Mouse (Mus musculus) MEL (cell line): ENCODE measurements around the gene Slc38a4. TPM values are rescaled to one million over a fixed set of nuclear protein-coding genes. Genes with fewer than 3 reads are reported as not detected.

Source experiments
- DNase-seq: peaks from one replicate; pipeline ENCODE4 v3.0.0; 2011; ENCODE audit warnings: low read depth, low spot score
- H3K27ac ChIP-seq: 2 replicates; pipeline ENCODE4 v1.5.1; 2012; ENCODE audit warnings: low read depth, mild to moderate bottlenecking, control low read depth, low read length, moderate library complexity; ENCODE audit not compliant: control insufficient read depth
- H3K27me3 ChIP-seq, 2 experiments: fragments of 150-350 bp in 1 of 2; sonication (generic) in 1 of 2; 2 replicates each; pipeline ENCODE4 v1.6.1; 2012; ENCODE audit warnings: low read length in 2 of 2, mild to moderate bottlenecking in 2 of 2, improper control_type of control experiment in 1 of 2, moderate library complexity in 1 of 2; ENCODE audit not compliant: insufficient read depth in 2 of 2, control insufficient read depth in 1 of 2
- H3K36me3 ChIP-seq, 2 experiments: 2 replicates each; pipeline ENCODE4 v1.6.1; 2012 to 2014; ENCODE audit warnings: low read length in 2 of 2, improper control_type of control experiment in 1 of 2, inconsistent platforms in 1 of 2, mild to moderate bottlenecking in 1 of 2; ENCODE audit not compliant: insufficient read depth in 2 of 2, control insufficient read depth in 1 of 2
- H3K4me1 ChIP-seq, 2 experiments: fragments of 150-350 bp in 1 of 2; sonication (generic) in 1 of 2; 2 replicates each; pipeline ENCODE4 v1.6.1; 2012; ENCODE audit warnings: low read length in 2 of 2, improper control_type of control experiment in 1 of 2, mild to moderate bottlenecking in 1 of 2; ENCODE audit not compliant: insufficient read depth in 2 of 2, control insufficient read depth in 1 of 2
- H3K4me3 ChIP-seq, 2 experiments: fragments of 150-350 bp in 1 of 2; sonication (generic) in 1 of 2; 2 replicates each; pipeline ENCODE4 v1.5.1; 2012; ENCODE audit warnings: low read depth in 2 of 2, low read length in 2 of 2, mild to moderate bottlenecking in 2 of 2, moderate library complexity in 2 of 2, control low read depth in 1 of 2, improper control_type of control experiment in 1 of 2; ENCODE audit not compliant: control insufficient read depth in 1 of 2, insufficient read depth in 1 of 2
- H3K79me2 ChIP-seq: 2 replicates; pipeline ENCODE4 v1.6.1; 2012; ENCODE audit warnings: mild to moderate bottlenecking, low read length, moderate library complexity; ENCODE audit not compliant: control insufficient read depth, poor library complexity, insufficient read depth
- H3K9ac ChIP-seq: 2 replicates; pipeline ENCODE4 v1.6.1; 2012; ENCODE audit warnings: low read depth, mild to moderate bottlenecking, control low read depth, low read length, moderate library complexity; ENCODE audit not compliant: control insufficient read depth, poor library complexity, severe bottlenecking
- H3K9me3 ChIP-seq: fragments of 150-350 bp; sonication (generic); replicated peaks from 2 replicates; pipeline ENCODE4 v1.6.1; 2012; ENCODE audit warnings: mild to moderate bottlenecking, low read length, improper control_type of control experiment, moderate library complexity; ENCODE audit not compliant: insufficient read depth
- CHD2 ChIP-seq: IDR thresholded peaks from 2 replicates; pipeline ENCODE4 v1.6.1; 2011; ENCODE audit warnings: low read length, improper control_type of control experiment
- ELF1 ChIP-seq: IDR thresholded peaks from 2 replicates; pipeline ENCODE4 v1.6.1; 2014; ENCODE audit warnings: low read depth, mild to moderate bottlenecking, inconsistent platforms, low read length, improper control_type of control experiment, moderate library complexity
- GABPA ChIP-seq: IDR thresholded peaks from 2 replicates; pipeline ENCODE4 v1.6.1; 2012; ENCODE audit warnings: low read depth, mild to moderate bottlenecking, inconsistent platforms, low read length, improper control_type of control experiment, moderate library complexity
- GATA1 ChIP-seq: IDR thresholded peaks from 2 replicates; pipeline ENCODE4 v1.6.1; 2011; ENCODE audit warnings: low read depth, low read length, improper control_type of control experiment
- KAT2A ChIP-seq: conservative IDR thresholded peaks from 2 replicates; pipeline ENCODE4 v1.6.1; 2012; ENCODE audit warnings: low read depth, low read length, improper control_type of control experiment, inconsistent platforms
- MAFK ChIP-seq: IDR thresholded peaks from 2 replicates; pipeline ENCODE4 v1.6.1; 2011; ENCODE audit warnings: low read depth, mild to moderate bottlenecking, low read length, improper control_type of control experiment, borderline replicate concordance
- MEF2A ChIP-seq: IDR thresholded peaks from 2 replicates; pipeline ENCODE4 v1.6.1; 2014; ENCODE audit warnings: low read depth, mild to moderate bottlenecking, inconsistent platforms, low read length, improper control_type of control experiment; ENCODE audit not compliant: poor library complexity, insufficient replicate concordance, severe bottlenecking; ENCODE audit errors: extremely low read depth
- MXI1 ChIP-seq: IDR thresholded peaks from 2 replicates; pipeline ENCODE4 v1.6.1; 2011; ENCODE audit warnings: mild to moderate bottlenecking, low read depth, low read length, improper control_type of control experiment
- POLR2A ChIP-seq, 2 experiments: IDR thresholded peaks; 2 replicates each; pipeline ENCODE4 v1.6.1; 2011 to 2012; ENCODE audit warnings: low read length in 2 of 2, mild to moderate bottlenecking in 2 of 2, control low read depth in 1 of 2, improper control_type of control experiment in 1 of 2, low read depth in 1 of 2, moderate library complexity in 1 of 2; ENCODE audit not compliant: control insufficient read depth in 1 of 2, insufficient read depth in 1 of 2, poor library complexity in 1 of 2
- POLR2AphosphoS2 ChIP-seq: IDR thresholded peaks from 2 replicates; pipeline ENCODE4 v1.6.1; 2011; ENCODE audit warnings: low read length, improper control_type of control experiment
- SIN3A ChIP-seq: IDR thresholded peaks from 2 replicates; pipeline ENCODE4 v1.6.1; 2012; ENCODE audit warnings: low read length, improper control_type of control experiment, inconsistent platforms
- SMC3 ChIP-seq: IDR thresholded peaks from 2 replicates; pipeline ENCODE4 v1.6.1; 2011; ENCODE audit warnings: low read depth, low read length, improper control_type of control experiment
- USF2 ChIP-seq, 2 experiments: IDR thresholded peaks; 2 replicates each; pipeline ENCODE4 v1.6.1; 2011 to 2012; ENCODE audit warnings: improper control_type of control experiment in 2 of 2, low read length in 2 of 2, borderline replicate concordance in 1 of 2, inconsistent platforms in 1 of 2, low read depth in 1 of 2, mild to moderate bottlenecking in 1 of 2; ENCODE audit not compliant: insufficient read depth in 1 of 2
- ZC3H11A ChIP-seq: IDR thresholded peaks from 2 replicates; pipeline ENCODE4 v1.6.1; 2012; ENCODE audit warnings: low read depth, mild to moderate bottlenecking, inconsistent platforms, low read length, improper control_type of control experiment
- ZKSCAN1 ChIP-seq: IDR thresholded peaks from 2 replicates; pipeline ENCODE4 v1.6.1; 2012; ENCODE audit warnings: low read depth, mild to moderate bottlenecking, inconsistent platforms, low read length, improper control_type of control experiment, moderate library complexity
- polyA plus RNA-seq, 2 experiments: library from polyadenylated mRNA; stranded (reverse) in 1 of 2; unstranded in 1 of 2; fragments of >175 nt in 1 of 2; fragments of >200 nt in 1 of 2; gene quantifications; 2 replicates each; pipeline versions ENCODE4 v1.2.1 to v1.2.4; 2012; ENCODE audit warnings: low replicate concordance in 2 of 2, low read depth in 1 of 2; ENCODE audit not compliant: insufficient read length in 2 of 2, insufficient read depth in 1 of 2, missing spikeins in 1 of 2
- total RNA-seq: library from RNA; depleted of rRNA; stranded (reverse); fragments of 300-350 nt; gene quantifications from 2 replicates; pipeline ENCODE4 v1.2.3, GENCODE M21; 2012

Gene Slc38a4
- total and polyA plus RNA-seq, 3 experiments = not detected

- Histone ChIP-seq H3K36me3 (no peaks in the 10 kb centered on the region), H3K4me1 (no peaks in the 10 kb centered on the region), H3K79me2 (no peaks in the 10 kb centered on the region), H3K9me3 (no peaks in the 10 kb centered on the region), H3K9ac (no peak overlapping the region), H3K27me3 (no peaks in the 10 kb centered on the region), H3K27ac (no peak overlapping the region), H3K4me3 (no peak overlapping the region)
- no peak for TF ChIP-seq SIN3A
- TF ChIP-seq MXI1 = no peak
- no peak for TF ChIP-seq MAFK
- TF ChIP-seq GATA1 = no peak
- TF ChIP-seq MEF2A = no peak
- no peak for DNase-seq
Observed at GRCm38 (mm10) chr15:97011599-97012372, 44.0 kb downstream of the Slc38a4 start.

DNA sequence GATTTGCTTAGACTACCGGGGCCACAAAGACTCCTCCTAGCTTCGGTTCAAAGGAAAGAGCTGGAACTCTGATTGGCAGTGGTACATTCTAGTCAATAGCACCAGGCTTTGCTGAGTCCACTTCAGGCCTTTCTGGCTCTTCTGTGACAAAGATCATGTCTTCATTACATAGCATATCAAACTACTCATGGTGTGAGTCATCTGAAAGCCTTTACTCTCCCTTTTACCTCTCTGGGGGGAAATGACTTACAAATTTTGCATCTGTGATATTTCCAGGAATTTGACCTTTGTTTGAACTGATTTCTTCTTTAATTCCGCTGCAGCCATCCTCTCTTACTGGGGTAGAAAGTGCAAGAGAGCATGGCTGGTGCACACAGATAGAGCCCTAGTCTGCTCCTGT is 46.5 kb downstream of the Slc38a4 start:
- no peaks in the 10 kb centered on the region for H3K27me3 ChIP-seq
- TF ChIP-seq ZC3H11A (no peak), USF2 (IDR thresholded peaks at IDR 0.05; ENCODE audit: borderline replicate concordance in 1 of 2, insufficient read depth in 1 of 2, low read depth in 1 of 2, low read length in 2 of 2) (no peak), MEF2A (no peak), POLR2A (IDR thresholded peaks at IDR 0.05; ENCODE audit: control insufficient read depth in 1 of 2, insufficient read depth in 1 of 2, low read depth in 1 of 2, low read length in 2 of 2, poor library complexity in 1 of 2) (no peak), KAT2A (no peak), GABPA (no peak), ZKSCAN1 (no peak), POLR2AphosphoS2 (no peak), GATA1 (no peak), ELF1 (no peak), SMC3 (no peak), CHD2 (no peak)
- no peak overlapping the region for H3K9ac ChIP-seq
- no peaks in the 10 kb centered on the region for H3K36me3 ChIP-seq
- H3K9me3 ChIP-seq = no peaks in the 10 kb centered on the region
- H3K27ac ChIP-seq = no peak overlapping the region
- DNase-seq = no peak
- no peaks in the 10 kb centered on the region for H3K79me2 ChIP-seq
- no peaks in the 10 kb centered on the region for H3K4me1 ChIP-seq
- no peak overlapping the region for H3K4me3 ChIP-seq
